Mouse (Mus musculus) G1E (cell line): ENCODE results near the gene Ccdc88c.

ENCODE experiments used
- CTCF ChIP-seq: IDR thresholded peaks from 2 replicates; pipeline ENCODE4 v1.5.1; 2012; ENCODE audit warnings: low read depth, low read length, inconsistent platforms, mixed read lengths
- GATA1 ChIP-seq: IDR thresholded peaks from 2 replicates; pipeline ENCODE4 v1.6.1; 2012; ENCODE audit warnings: borderline replicate concordance, low read length, inconsistent platforms, mixed read lengths
- POLR2AphosphoS5 ChIP-seq: IDR thresholded peaks from 2 replicates; pipeline ENCODE4 v1.6.1; 2012; ENCODE audit warnings: low read depth, low read length, inconsistent platforms; ENCODE audit not compliant: insufficient replicate concordance
- TAL1 ChIP-seq: conservative IDR thresholded peaks from 2 replicates; pipeline ENCODE4 v1.6.1; 2012; ENCODE audit warnings: low read depth, low read length, inconsistent platforms, mixed read lengths

- no peak for TF ChIP-seq CTCF
- TF ChIP-seq POLR2AphosphoS5, result no peak
- TF ChIP-seq GATA1, result no peak
- no peak for TF ChIP-seq TAL1
Measured at GRCm38 (mm10) chr12:100985050-100985792, 43.6 kb downstream of the Ccdc88c start.
